In the genomic region with DNA sequence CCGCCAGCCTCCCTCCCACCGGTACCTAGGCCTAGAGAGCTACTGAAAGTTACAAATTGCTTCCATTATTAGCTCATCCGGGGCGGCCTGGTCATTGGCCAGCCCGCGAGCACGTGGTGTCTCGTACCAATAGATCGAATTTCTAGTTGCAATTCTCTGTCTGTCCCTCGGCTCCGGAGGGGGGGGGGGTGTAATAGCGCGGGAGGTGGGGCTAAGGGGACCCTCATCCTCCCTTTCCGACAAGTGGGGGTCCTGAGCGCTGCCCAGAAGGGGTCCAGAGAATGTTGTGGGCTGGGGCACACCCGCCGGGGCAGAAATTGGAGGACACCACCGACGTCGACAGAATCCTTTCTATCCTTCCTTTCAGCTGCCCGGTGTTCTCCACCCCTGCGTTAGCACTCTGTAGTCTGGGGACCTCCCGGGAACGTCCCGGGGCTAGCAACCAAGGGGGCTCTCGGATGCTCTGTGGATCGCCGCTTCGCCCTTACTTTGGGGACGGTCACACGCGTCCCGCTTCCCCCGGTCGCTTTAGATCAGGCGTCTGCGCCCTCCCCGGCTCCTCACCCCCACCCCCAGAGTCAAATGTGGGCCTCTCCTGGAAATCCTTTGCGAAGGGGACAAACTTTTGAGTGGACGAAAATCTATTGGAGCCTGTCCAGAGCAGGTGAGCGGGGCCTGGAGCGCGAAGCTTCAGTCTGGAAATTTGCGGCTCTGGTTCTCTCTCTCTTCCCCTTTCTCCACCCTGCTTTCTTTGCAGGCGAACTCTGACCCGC, we compare ENCODE assay signal across 8 mouse cellular contexts.
A peak's percentile ranks its signal among the peaks of the same experiment; 100 is the strongest.
DNase-seq lines count a peak whose midpoint lies in the region; ATAC-seq and TF ChIP-seq lines count a peak whose summit lies in the region.

No protein-coding gene starts in this region.

- no peak for TF ChIP-seq EP300 in lung, postnatal 0 days (IDR thresholded peaks at IDR 0.05)

- intact Hi-C loops in left cerebral cortex, postnatal 36 days (cut with DNase I) = no loop called here

- no peaks in the 10 kb centered on the region for H3K4me1 ChIP-seq in lung, postnatal 0 days (ENCODE audit: insufficient read depth, low read depth, low read length)
- H3K4me1 ChIP-seq in lung, adult 2 months (ENCODE audit: control insufficient read depth, insufficient read depth, low read length) = no peaks in the 10 kb centered on the region
- peaks cover 5% of the 10 kb centered on the region; the same call in 1 of the 2 replicates for H3K4me1 ChIP-seq in embryonic facial prominence, embryonic 14.5 days (ENCODE audit: control insufficient read depth, insufficient read depth, low read length)
- H3K4me1 ChIP-seq in hindbrain, embryonic 12.5 days = peaks cover 26% of the 10 kb centered on the region
- H3K4me1 ChIP-seq in small intestine, adult 2 months (ENCODE audit: control insufficient read depth, insufficient read depth, insufficient read length, low read length) = peaks cover 4% of the 10 kb centered on the region; the same call in 1 of the 2 replicates

- H3K4me3 ChIP-seq in lung, postnatal 0 days (ENCODE audit: low read depth, low read length) = peak overlapping the region; percentile 33
- H3K4me3 ChIP-seq in lung, adult 2 months (replicated peaks; ENCODE audit: extremely low read depth, low read depth, low read length) = no peak overlapping the region
- H3K4me3 ChIP-seq in embryonic facial prominence, embryonic 14.5 days (ENCODE audit: low read depth, low read length) = peak overlapping the region; percentile 43
- peak overlapping the region; percentile 49 for H3K4me3 ChIP-seq in hindbrain, embryonic 12.5 days
- peak overlapping the region; percentile 62 for H3K4me3 ChIP-seq in small intestine, adult 2 months (ENCODE audit: low read depth, low read length)

- H3K27ac ChIP-seq in lung, postnatal 0 days (ENCODE audit: low read length) = no peak overlapping the region
- no peak overlapping the region for H3K27ac ChIP-seq in embryonic facial prominence, embryonic 14.5 days (replicated peaks; ENCODE audit: low read depth, low read length)
- peak overlapping the region; percentile 74 for H3K27ac ChIP-seq in hindbrain, embryonic 12.5 days
- H3K27ac ChIP-seq in small intestine, adult 2 months (ENCODE audit: insufficient read depth, low read depth, low read length) = no peak overlapping the region

- no peak overlapping the region for H3K9ac ChIP-seq in lung, postnatal 0 days (replicated peaks; ENCODE audit: low read depth)
- H3K9ac ChIP-seq in embryonic facial prominence, embryonic 14.5 days (ENCODE audit: low read depth, low read length) = peak overlapping the region; percentile 55
- H3K9ac ChIP-seq in hindbrain, embryonic 12.5 days = peak overlapping the region; percentile 82

- no peaks in the 10 kb centered on the region for H3K9me3 ChIP-seq in lung, postnatal 0 days (ENCODE audit: low read length)
- H3K9me3 ChIP-seq in embryonic facial prominence, embryonic 14.5 days (ENCODE audit: control insufficient read depth, low read length) = no peaks in the 10 kb centered on the region
- H3K9me3 ChIP-seq in hindbrain, embryonic 12.5 days (replicated peaks) = no peaks in the 10 kb centered on the region

- no peak for ATAC-seq in lung, postnatal 0 days
- ATAC-seq in embryonic facial prominence, embryonic 14.5 days (ENCODE audit: low read depth) = peak; percentile 76; the same call in 1 of the 2 replicates
- ATAC-seq in hindbrain, embryonic 12.5 days (ENCODE audit: low FRiP score) = peak; percentile 85

- WGBS in lung, postnatal 0 days = 2% methylated on average over 45 of the region's 46 CpGs
- 3% methylated on average over 45 of the region's 46 CpGs for WGBS in lung, adult 2 months
- 1% methylated on average over 42 of the region's 46 CpGs for WGBS in embryonic facial prominence, embryonic 14.5 days
- WGBS in hindbrain, embryonic 12.5 days = 1% methylated on average over 46 of the region's 46 CpGs
- WGBS in small intestine, adult 2 months = 2% methylated on average over 46 of the region's 46 CpGs

- peaks cover 18% of the 10 kb centered on the region for H3K27me3 ChIP-seq in lung, postnatal 0 days (replicated peaks; ENCODE audit: insufficient read depth, low read length)
- H3K27me3 ChIP-seq in embryonic facial prominence, embryonic 14.5 days (replicated peaks; ENCODE audit: control insufficient read depth, insufficient read depth, low read length) = peaks cover 82% of the 10 kb centered on the region
- H3K27me3 ChIP-seq in hindbrain, embryonic 12.5 days = peaks cover 66% of the 10 kb centered on the region
- H3K27me3 ChIP-seq in small intestine, adult 2 months (ENCODE audit: control insufficient read depth, insufficient read depth, low read length) = peaks cover 21% of the 10 kb centered on the region

- no peak for TF ChIP-seq CTCF in lung, postnatal 0 days (IDR thresholded peaks at IDR 0.05)
- no peak for TF ChIP-seq CTCF in lung, adult 2 months (IDR thresholded peaks at IDR 0.05; ENCODE audit: insufficient read depth, low read length)
- TF ChIP-seq CTCF in small intestine, adult 2 months (IDR thresholded peaks at IDR 0.05; ENCODE audit: extremely low read depth, insufficient read length, insufficient replicate concordance, low read depth, low read length) = no peak

- no peaks in the 10 kb centered on the region for H3K36me3 ChIP-seq in lung, postnatal 0 days (ENCODE audit: insufficient read depth, low read length)
- H3K36me3 ChIP-seq in embryonic facial prominence, embryonic 14.5 days (ENCODE audit: control insufficient read depth, insufficient read depth, low read length) = no peaks in the 10 kb centered on the region
- H3K36me3 ChIP-seq in hindbrain, embryonic 12.5 days = no peaks in the 10 kb centered on the region
- no peaks in the 10 kb centered on the region for H3K36me3 ChIP-seq in small intestine, adult 2 months (ENCODE audit: control insufficient read depth, insufficient read depth, low read length)

- no peak for DNase-seq in lung, postnatal 0 days (ENCODE audit: low spot score)
- DNase-seq in lung, adult 2 months = no peak
- DNase-seq in embryonic facial prominence, embryonic 14.5 days (ENCODE audit: low spot score) = peak; percentile 69
- peak; percentile 30 for DNase-seq in liver
- DNase-seq in left cerebral cortex, postnatal 36 days (ENCODE audit: low spot score in 2 of 2) = no peak
- no peak for DNase-seq in thymus, postnatal 0 days (ENCODE audit: low spot score)

- TF ChIP-seq POLR2A in lung, adult 2 months (IDR thresholded peaks at IDR 0.05; ENCODE audit: borderline replicate concordance, extremely low read depth, low read depth, low read length) = no peak
- TF ChIP-seq POLR2A in small intestine, adult 2 months (IDR thresholded peaks at IDR 0.05; ENCODE audit: low read depth, low read length) = no peak

- H3K4me2 ChIP-seq in lung, postnatal 0 days (replicated peaks; ENCODE audit: low read depth, low read length) = peak overlapping the region; percentile 58
- H3K4me2 ChIP-seq in embryonic facial prominence, embryonic 14.5 days (ENCODE audit: low read depth, low read length) = peak overlapping the region; percentile 64
- peak overlapping the region; percentile 72 for H3K4me2 ChIP-seq in hindbrain, embryonic 12.5 days (replicated peaks)

Comparison
In these comparisons a context has a peak if more than half of its experiments do, and no peak if none do; other contexts are left out.
1. DNase-seq: peak in embryonic facial prominence, embryonic 14.5 days (single experiment) and liver (single experiment); none in lung, postnatal 0 days (single experiment), lung, adult 2 months (single experiment), left cerebral cortex, postnatal 36 days (0 of 2) and thymus, postnatal 0 days (single experiment).
2. Peak in every context shown above with its lines, with median percentiles within 50 percentile points of each other: H3K4me2 ChIP-seq.